Mouse (Mus musculus): ENCODE data around the gene Ccdc36.

DNA sequence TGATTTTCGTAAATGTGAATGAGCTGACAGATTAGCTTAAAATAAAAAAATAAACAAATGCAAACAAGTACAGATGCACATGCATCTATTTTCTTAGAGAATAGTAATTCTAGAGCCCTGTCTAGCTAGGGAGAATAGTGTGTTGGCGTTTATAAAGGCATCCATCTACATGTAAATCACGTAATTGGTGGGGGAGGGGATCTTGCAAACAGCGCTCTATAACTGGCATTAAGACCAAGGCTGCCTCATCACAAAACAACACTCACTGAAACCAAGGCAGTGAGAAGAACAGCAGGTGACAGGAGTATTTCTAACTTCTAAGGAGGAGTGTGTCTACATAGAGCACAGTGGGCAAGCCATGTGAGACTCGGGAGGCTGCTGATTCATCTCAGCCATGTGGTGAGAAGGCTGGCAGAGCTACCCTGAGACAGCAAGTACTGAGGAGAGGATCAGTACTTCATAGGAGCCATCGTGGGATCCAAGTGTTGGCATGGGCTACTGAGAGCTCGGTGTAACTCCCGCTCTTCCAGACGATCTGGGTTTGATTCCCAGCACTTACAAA, 16.8 kb downstream of the Ccdc36 start:
- no peak for TF ChIP-seq GATA1 (IDR thresholded peaks at IDR 0.05; ENCODE audit: borderline replicate concordance, low read length)
- TF ChIP-seq FLI1 (IDR thresholded peaks at IDR 0.05; ENCODE audit: low read length), result no peak
